Mouse (Mus musculus) kidney, postnatal 36 days (tissue): ENCODE measurements around the gene Gm3411.
A peak's percentile ranks its signal among the peaks of the same experiment; 100 is the strongest.
"Not testable (repeated sequence)": the region's sequence is repeated elsewhere in the genome, so short reads cannot be mapped to it uniquely, and the experiment has no call there.

Experiments
- DNase-seq, 2 experiments: peaks; one replicate each; pipeline ENCODE4 v3.0.0; 2021 to 2022; ENCODE audit warnings: mixed read lengths in 2 of 2

Gene Gm3411

DNA sequence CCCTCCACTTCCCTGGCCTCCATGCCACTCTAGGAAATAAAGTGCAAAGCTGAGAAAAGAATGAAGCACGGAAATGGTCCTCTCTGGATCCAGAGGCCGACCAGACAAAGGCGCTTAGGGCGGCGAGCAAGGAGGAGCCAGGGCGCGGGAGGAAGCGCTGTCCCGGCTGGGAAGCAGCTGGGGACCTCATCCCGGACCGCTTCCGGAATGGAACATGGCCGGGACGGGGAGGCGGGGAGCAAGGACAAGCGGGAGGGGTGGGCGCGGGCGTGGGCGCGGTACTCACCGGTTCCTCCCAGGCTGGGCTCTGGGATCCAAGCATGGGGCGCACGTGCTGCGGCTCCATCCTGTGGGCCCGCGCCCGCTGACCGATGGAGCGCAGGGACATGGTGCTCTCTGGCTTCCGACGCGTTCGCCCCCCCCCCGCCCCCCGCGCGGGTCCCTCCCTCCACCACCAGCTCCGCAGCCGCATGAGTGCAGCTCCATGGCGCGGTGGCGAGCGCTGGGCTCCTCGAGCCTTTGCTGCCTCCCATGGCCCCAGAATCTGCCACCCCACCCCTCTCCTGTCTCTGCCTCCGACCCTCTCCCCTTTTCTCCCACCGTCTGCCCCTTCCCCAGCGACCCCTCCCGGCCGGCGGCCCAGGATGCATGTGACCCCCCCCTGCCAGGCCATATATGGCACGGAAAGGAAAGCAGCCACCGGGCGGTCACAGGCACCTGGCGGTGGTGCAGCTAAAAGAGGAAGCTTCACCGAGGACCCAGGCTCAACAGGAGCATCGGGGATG lies at the start of gene Gm3411:
Gene Gm3411, minus strand, starts transcription at position 320 of the 785 bp plus-strand sequence.
- peak; percentile 50 to 62 for DNase-seq

DNA sequence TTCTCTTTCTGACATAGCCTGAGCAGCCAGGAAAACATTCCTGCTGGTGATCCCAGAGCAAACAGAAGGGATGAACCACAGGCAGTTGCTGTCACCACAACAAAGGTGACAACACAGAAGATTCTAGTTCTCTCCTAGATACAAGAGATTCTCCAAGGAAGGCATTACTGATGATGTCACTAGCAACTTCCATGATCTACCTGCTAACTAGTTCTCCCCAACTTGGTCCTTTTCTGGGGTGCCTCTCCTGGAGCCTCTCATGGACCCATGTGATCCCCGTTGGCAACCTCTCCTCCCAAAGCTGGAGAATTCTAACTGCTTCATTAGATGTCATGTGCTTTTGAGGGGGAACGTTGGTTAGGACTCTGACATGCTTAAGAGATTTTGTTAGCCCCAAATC lies 17.7 kb upstream of the Gm3411 start, which contains the start of gene Gm21103:
Gene Gm21103, minus strand, starts transcription at position 101 of the 400 bp plus-strand sequence.
- DNase-seq, result not testable (repeated sequence)

DNA sequence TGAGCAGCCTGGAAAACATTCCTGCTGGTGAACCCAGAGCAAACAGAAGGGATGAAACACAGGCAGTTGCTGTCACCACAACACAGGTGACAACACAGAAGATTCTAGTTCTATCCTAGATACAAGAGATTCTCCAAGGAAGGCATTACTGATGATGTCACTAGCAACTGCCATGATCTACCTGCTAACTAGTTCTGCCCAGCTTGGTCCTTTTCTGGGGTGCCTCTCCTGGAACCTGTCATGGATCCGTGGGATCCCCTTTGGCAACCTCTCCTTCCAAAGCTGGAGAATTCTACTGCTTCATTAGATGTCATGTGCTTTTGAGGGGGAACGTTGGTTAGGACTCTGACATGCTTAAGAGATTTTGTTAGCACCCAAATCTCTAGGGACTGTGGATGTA lies 67.9 kb downstream of the Gm3411 start, which contains the start of gene Gm21560:
Gene Gm21560, minus strand, starts transcription at position 101 of the 400 bp plus-strand sequence.
- DNase-seq, result not testable (repeated sequence)
